Mouse (Mus musculus): ENCODE data around the gene Hist1h2bn. TPM values are rescaled to one million over a fixed set of nuclear protein-coding genes. Genes with fewer than 3 reads are reported as not detected.
"Not testable (repeated sequence)": the region's sequence is repeated elsewhere in the genome, so short reads cannot be mapped to it uniquely, and the experiment has no call there.

Hist1h2bn gene
- polyA plus RNA-seq (2014; fragmentation: Nextera tagmentation; extraction: Ambion mirVana), result 0.90 and 2.5 TPM in 2 replicates

DNA sequence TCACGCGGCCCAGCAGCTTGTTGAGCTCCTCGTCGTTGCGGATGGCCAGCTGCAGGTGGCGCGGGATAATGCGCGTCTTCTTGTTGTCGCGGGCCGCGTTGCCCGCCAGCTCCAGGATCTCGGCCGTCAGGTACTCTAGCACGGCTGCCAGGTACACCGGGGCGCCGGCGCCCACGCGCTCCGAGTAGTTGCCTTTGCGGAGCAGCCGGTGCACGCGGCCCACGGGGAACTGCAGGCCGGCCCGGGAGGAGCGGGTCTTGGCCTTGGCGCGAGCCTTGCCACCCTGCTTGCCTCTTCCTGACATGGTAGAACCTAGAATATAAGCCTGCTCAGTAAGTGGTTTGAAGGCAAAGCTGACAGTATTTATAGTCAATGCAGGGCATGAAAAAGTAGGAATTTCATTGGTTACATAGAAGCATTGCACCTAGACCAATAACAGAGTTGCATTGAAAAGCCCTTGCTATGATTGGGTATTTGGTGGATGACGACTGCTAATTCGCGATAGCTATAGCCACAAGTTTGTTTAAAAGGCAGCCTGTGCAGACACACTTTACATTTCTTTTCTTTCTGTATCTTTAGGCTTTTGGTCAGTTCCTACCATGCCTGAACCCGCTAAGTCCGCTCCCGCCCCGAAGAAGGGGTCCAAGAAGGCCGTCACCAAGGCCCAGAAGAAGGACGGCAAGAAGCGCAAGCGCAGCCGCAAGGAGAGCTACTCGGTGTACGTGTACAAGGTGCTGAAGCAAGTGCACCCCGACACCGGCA is at the start of gene Hist1h2bn, which contains the start of gene Hist1h2ak:
Gene Hist1h2bn, plus strand, starts transcription at position 600 of the 762 bp plus-strand sequence.
Gene Hist1h2ak, minus strand, starts transcription at position 304 of the 762 bp plus-strand sequence.
- not testable (repeated sequence) for H3K36me3 ChIP-seq (ENCODE audit: control insufficient read depth, insufficient read depth, low read length); H3K9me3 ChIP-seq (replicated peaks; ENCODE audit: control insufficient read depth, low read length); H3K27me3 ChIP-seq (replicated peaks; ENCODE audit: control insufficient read depth, insufficient read depth, low read length)
- Histone ChIP-seq H3K4me2 (ENCODE audit: low read length) (peak within 1 kb of the TSS; percentile 77), H3K27ac (ENCODE audit: low read depth, low read length) (peak within 1 kb of the TSS; percentile 91), H3K9ac (ENCODE audit: low read length) (peak within 1 kb of the TSS; percentile 68), H3K4me3 (ENCODE audit: low read depth, low read length) (peak within 1 kb of the TSS; percentile 39), H3K4me1 (ENCODE audit: control insufficient read depth, insufficient read depth, low read length) (peaks cover 17% of the 10 kb centered on the region)
- WGBS, result 0% methylated on average over 38 of the region's 50 CpGs
- ATAC-seq, result peak; percentile 94
- DNase-seq (ENCODE audit: low spot score), result peak; percentile 99

DNA sequence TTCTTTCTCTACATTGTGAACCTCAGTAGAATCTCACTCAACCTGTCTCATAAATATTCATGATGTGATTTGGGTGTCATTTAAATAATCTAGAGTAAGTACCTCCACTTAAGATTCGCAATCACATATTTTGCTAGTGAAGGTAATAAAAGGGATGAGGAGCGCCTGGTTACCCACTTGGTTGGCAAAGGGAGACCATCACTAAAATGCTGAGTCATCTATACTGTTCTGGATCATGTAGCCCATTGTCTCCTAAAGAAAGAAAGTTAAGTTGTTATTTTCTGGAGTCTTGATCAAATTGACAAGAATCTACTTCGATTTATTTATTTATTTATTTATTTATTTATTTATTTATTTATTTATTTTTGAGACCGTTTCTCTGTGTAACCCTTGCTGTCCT is 47.3 kb upstream of the Hist1h2bn start:
- ATAC-seq (no peak), DNase-seq (ENCODE audit: low spot score) (no peak)
- Histone ChIP-seq H3K4me1 (ENCODE audit: control insufficient read depth, insufficient read depth, low read length) (no peaks in the 10 kb centered on the region), H3K27ac (ENCODE audit: low read depth, low read length) (no peak overlapping the region), H3K36me3 (ENCODE audit: control insufficient read depth, insufficient read depth, low read length) (no peaks in the 10 kb centered on the region), H3K4me2 (ENCODE audit: low read length) (no peak overlapping the region), H3K4me3 (ENCODE audit: low read depth, low read length) (no peak overlapping the region), H3K27me3 (replicated peaks; ENCODE audit: control insufficient read depth, insufficient read depth, low read length) (no peaks in the 10 kb centered on the region), H3K9me3 (replicated peaks; ENCODE audit: control insufficient read depth, low read length) (no peaks in the 10 kb centered on the region), H3K9ac (ENCODE audit: low read length) (no peak overlapping the region)
- 71% methylated on average over 4 of the region's 4 CpGs for WGBS

DNA sequence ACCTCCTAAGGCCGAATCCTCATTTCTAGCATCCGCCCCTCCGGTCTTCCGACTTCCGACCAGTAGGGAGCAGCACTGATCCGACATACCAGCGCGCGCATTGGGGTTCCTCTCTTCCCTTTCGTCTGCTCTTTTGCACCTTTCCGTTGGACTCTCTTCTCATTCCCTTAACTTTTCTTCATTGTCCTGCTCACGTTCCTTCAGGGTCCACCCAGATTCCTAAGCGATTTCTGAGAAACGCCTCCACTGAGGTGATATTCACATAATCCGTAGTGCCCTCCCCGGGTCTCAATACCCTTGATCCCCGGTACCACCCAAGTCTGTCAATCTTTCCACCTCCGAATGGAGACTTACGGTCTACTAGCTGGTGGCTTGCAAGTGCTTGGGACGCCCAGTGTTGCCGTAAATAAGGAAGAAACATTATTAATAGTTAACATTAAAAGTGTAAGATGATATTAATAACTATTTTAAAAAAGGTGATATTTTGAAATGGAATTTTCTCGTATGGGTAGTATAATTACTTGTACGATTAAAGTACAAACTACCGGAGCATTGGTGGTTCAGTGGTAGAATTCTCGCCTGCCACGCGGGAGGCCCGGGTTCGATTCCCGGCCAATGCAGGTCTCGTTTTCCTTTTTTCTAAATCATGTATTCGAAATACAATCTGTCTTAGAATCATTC is 43.8 kb upstream of the Hist1h2bn start:
- Histone ChIP-seq H3K4me1 (ENCODE audit: control insufficient read depth, insufficient read depth, low read length) (peaks cover 4% of the 10 kb centered on the region), H3K4me2 (ENCODE audit: low read length) (peak overlapping the region; percentile 67), H3K27ac (ENCODE audit: low read depth, low read length) (peak overlapping the region; percentile 66; the same call in 1 of the 2 replicates), H3K9ac (ENCODE audit: low read length) (peak overlapping the region; percentile 63), H3K36me3 (ENCODE audit: control insufficient read depth, insufficient read depth, low read length) (no peaks in the 10 kb centered on the region), H3K27me3 (replicated peaks; ENCODE audit: control insufficient read depth, insufficient read depth, low read length) (no peaks in the 10 kb centered on the region), H3K9me3 (replicated peaks; ENCODE audit: control insufficient read depth, low read length) (no peaks in the 10 kb centered on the region), H3K4me3 (ENCODE audit: low read depth, low read length) (peak overlapping the region; percentile 56)
- DNase-seq (ENCODE audit: low spot score), result peak; percentile 89
- peak; percentile 86 for ATAC-seq
- under 1% methylated on average over 32 of the region's 32 CpGs for WGBS

DNA sequence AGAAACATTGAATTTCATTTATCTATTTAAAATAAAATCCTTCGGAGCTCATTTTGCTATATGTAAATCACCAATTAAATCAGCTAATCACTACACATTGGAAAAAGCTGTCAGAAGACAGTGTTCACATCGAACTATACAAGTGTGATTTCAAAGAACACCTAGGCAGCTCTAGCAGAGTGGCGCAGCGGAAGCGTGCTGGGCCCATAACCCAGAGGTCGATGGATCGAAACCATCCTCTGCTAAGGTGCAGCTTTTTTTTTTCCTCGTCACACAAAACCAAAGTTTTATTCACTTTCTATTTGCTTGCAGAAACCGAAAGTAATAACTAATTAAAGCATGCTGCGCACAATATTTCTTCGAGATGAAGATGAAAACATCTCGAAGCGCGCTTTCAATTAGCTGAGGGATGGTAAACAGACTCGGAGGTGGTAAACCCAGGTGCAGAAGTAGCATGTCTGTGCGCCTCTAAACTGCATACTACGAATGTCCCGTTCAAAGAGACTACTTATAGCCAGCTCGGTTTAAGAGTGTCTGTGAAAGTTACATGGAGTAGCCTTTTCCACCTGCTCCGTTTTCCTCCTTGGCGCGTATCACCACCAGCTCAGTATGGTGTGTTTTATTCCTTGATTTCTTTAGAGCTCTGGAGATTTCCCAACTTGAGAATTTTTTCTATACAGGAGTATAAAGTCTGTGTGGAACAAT is 43.0 kb upstream of the Hist1h2bn start:
- peak overlapping the region; percentile 67 for H3K4me2 ChIP-seq (ENCODE audit: low read length)
- peaks cover 8% of the 10 kb centered on the region for H3K4me1 ChIP-seq (ENCODE audit: control insufficient read depth, insufficient read depth, low read length)
- H3K27me3 ChIP-seq (replicated peaks; ENCODE audit: control insufficient read depth, insufficient read depth, low read length), result no peaks in the 10 kb centered on the region
- H3K4me3 ChIP-seq (ENCODE audit: low read depth, low read length), result peak overlapping the region; percentile 56
- DNase-seq (ENCODE audit: low spot score) (peak; percentile 84), ATAC-seq (peak; percentile 84)
- H3K36me3 ChIP-seq (ENCODE audit: control insufficient read depth, insufficient read depth, low read length), result no peaks in the 10 kb centered on the region
- no peaks in the 10 kb centered on the region for H3K9me3 ChIP-seq (replicated peaks; ENCODE audit: control insufficient read depth, low read length)
- H3K27ac ChIP-seq (ENCODE audit: low read depth, low read length), result no peak overlapping the region
- peak overlapping the region; percentile 54 for H3K9ac ChIP-seq (ENCODE audit: low read length)
- WGBS, result 2% methylated on average over 22 of the region's 22 CpGs

GRCm38 (mm10) chr13:21711698-21712097 is 42.2 kb upstream of the Hist1h2bn start:
- Histone ChIP-seq H3K4me2 (ENCODE audit: low read length) (peak overlapping the region; percentile 67), H3K9ac (ENCODE audit: low read length) (peak overlapping the region; percentile 54; the same call in 1 of the 2 replicates), H3K27me3 (replicated peaks; ENCODE audit: control insufficient read depth, insufficient read depth, low read length) (no peaks in the 10 kb centered on the region), H3K9me3 (replicated peaks; ENCODE audit: control insufficient read depth, low read length) (no peaks in the 10 kb centered on the region), H3K4me1 (ENCODE audit: control insufficient read depth, insufficient read depth, low read length) (peaks cover 8% of the 10 kb centered on the region), H3K36me3 (ENCODE audit: control insufficient read depth, insufficient read depth, low read length) (no peaks in the 10 kb centered on the region), H3K27ac (ENCODE audit: low read depth, low read length) (no peak overlapping the region), H3K4me3 (ENCODE audit: low read depth, low read length) (peak overlapping the region; percentile 56)
- ATAC-seq (no peak), DNase-seq (ENCODE audit: low spot score) (no peak)
- 19% methylated on average over 4 of the region's 4 CpGs for WGBS

GRCm38 (mm10) chr13:21714725-21715124 is 39.2 kb upstream of the Hist1h2bn start:
- Histone ChIP-seq H3K4me1 (ENCODE audit: control insufficient read depth, insufficient read depth, low read length) (peaks cover 15% of the 10 kb centered on the region), H3K27ac (ENCODE audit: low read depth, low read length) (peak overlapping the region; percentile 94), H3K4me2 (ENCODE audit: low read length) (peak overlapping the region; percentile 78), H3K9me3 (replicated peaks; ENCODE audit: control insufficient read depth, low read length) (no peaks in the 10 kb centered on the region), H3K9ac (ENCODE audit: low read length) (peak overlapping the region; percentile 69), H3K36me3 (ENCODE audit: control insufficient read depth, insufficient read depth, low read length) (no peaks in the 10 kb centered on the region), H3K4me3 (ENCODE audit: low read depth, low read length) (peak overlapping the region; percentile 40), H3K27me3 (replicated peaks; ENCODE audit: control insufficient read depth, insufficient read depth, low read length) (no peaks in the 10 kb centered on the region)
- DNase-seq (ENCODE audit: low spot score), result peak; percentile 83
- ATAC-seq, result no peak
- under 1% methylated on average over 7 of the region's 7 CpGs for WGBS

GRCm38 (mm10) chr13:21715131-21715863 is 38.6 kb upstream of the Hist1h2bn start:
- no peak for ATAC-seq
- under 1% methylated on average over 19 of the region's 22 CpGs for WGBS

DNA sequence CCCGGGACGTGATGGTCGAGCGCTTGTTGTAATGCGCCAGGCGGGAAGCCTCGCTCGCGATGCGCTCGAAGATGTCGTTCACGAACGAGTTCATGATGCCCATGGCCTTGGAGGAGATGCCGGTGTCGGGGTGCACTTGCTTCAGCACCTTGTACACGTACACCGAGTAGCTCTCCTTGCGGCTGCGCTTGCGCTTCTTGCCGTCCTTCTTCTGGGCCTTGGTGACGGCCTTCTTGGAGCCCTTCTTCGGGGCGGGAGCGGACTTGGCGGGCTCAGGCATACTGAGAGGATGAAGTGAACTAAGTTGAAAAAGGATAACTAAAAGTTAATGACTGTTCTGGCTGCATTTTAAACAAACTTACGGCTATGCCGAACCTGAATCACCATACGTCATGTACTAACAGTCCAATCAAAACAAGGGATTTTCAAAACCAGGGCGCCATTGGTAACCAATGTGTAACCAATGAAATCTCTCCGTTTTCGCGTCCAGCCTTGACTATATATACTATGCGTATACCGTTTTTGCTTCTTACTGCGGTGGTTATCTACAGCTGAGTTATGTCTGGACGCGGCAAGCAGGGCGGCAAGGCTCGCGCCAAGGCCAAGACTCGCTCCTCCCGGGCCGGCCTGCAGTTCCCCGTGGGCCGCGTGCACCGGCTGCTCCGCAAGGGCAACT is 37.9 kb upstream of the Hist1h2bn start, which contains the start of the genes Hist1h2bl and Hist1h2ai:
Gene Hist1h2bl, minus strand, starts transcription at position 280 of the 676 bp plus-strand sequence.
Gene Hist1h2ai, plus strand, starts transcription at position 559 of the 676 bp plus-strand sequence.
- ATAC-seq, result peak; percentile 94
- H3K36me3 ChIP-seq (ENCODE audit: control insufficient read depth, insufficient read depth, low read length); H3K27me3 ChIP-seq (replicated peaks; ENCODE audit: control insufficient read depth, insufficient read depth, low read length); H3K9me3 ChIP-seq (replicated peaks; ENCODE audit: control insufficient read depth, low read length): not testable (repeated sequence)
- WGBS, result under 1% methylated on average over 26 of the region's 50 CpGs
- peak; percentile 99 for DNase-seq (ENCODE audit: low spot score)
- peak within 1 kb of the TSS; percentile 94 for H3K27ac ChIP-seq (ENCODE audit: low read depth, low read length)
- H3K4me3 ChIP-seq (ENCODE audit: low read depth, low read length), result peak within 1 kb of the TSS; percentile 40
- H3K4me1 ChIP-seq (ENCODE audit: control insufficient read depth, insufficient read depth, low read length), result peaks cover 25% of the 10 kb centered on the region
- peak within 1 kb of the TSS; percentile 84 for H3K4me2 ChIP-seq (ENCODE audit: low read length)
- peak within 1 kb of the TSS; percentile 80 for H3K9ac ChIP-seq (ENCODE audit: low read length)

More at GRCm38 (mm10) chr13:21715131-21715863, 38.6 kb upstream of the Hist1h2bn start:
- Histone ChIP-seq H3K4me2 (ENCODE audit: low read length) (peak overlapping the region; percentile 78), H3K27ac (ENCODE audit: low read depth, low read length) (peak overlapping the region; percentile 94), H3K4me1 (ENCODE audit: control insufficient read depth, insufficient read depth, low read length) (peaks cover 20% of the 10 kb centered on the region), H3K9me3 (replicated peaks; ENCODE audit: control insufficient read depth, low read length) (no peaks in the 10 kb centered on the region), H3K4me3 (ENCODE audit: low read depth, low read length) (peak overlapping the region; percentile 40), H3K27me3 (replicated peaks; ENCODE audit: control insufficient read depth, insufficient read depth, low read length) (no peaks in the 10 kb centered on the region), H3K36me3 (ENCODE audit: control insufficient read depth, insufficient read depth, low read length) (no peaks in the 10 kb centered on the region), H3K9ac (ENCODE audit: low read length) (peak overlapping the region; percentile 69)
- DNase-seq (ENCODE audit: low spot score), result peak; percentile 41
